Mouse (Mus musculus) midbrain, postnatal 0 days (tissue): ENCODE measurements around the gene Cldn10. TPM values are rescaled to one million over a fixed set of nuclear protein-coding genes. Genes with fewer than 3 reads are reported as not detected.

Experiments used
- ATAC-seq: fragments of 200-750 bp; cut with Nextera tagmentation; 2 replicates; pipeline ENCODE4 v1.8.0; 2017; ENCODE audit warnings: moderate number of reproducible peaks, mild to moderate bottlenecking, moderate TSS enrichment, moderate library complexity; ENCODE audit not compliant: low FRiP score
- DNase-seq: peaks from one replicate; pipeline ENCODE4 v3.0.0-alpha.2; 2015; ENCODE audit warnings: low spot score
- H3K27ac ChIP-seq: fragments of 300-500 bp; sonication (generic); 2 replicates; pipeline ENCODE4 v1.5.1; 2014; ENCODE audit warnings: low read depth, mild to moderate bottlenecking, low read length, mixed read lengths
- H3K27me3 ChIP-seq: fragments of 300-500 bp; sonication (generic); 2 replicates; pipeline ENCODE4 v1.6.1; 2014; ENCODE audit warnings: low read length, control low read depth, mixed read lengths; ENCODE audit not compliant: insufficient read depth
- H3K36me3 ChIP-seq: fragments of 300-500 bp; sonication (generic); 2 replicates; pipeline ENCODE4 v1.6.1; 2014; ENCODE audit warnings: low read length, control low read depth, mixed read lengths; ENCODE audit not compliant: insufficient read depth
- H3K4me1 ChIP-seq: fragments of 300-500 bp; sonication (generic); 2 replicates; pipeline ENCODE4 v1.6.1; 2014; ENCODE audit warnings: mild to moderate bottlenecking, control low read depth, antibody characterized with exemption, low read length, mixed read lengths; ENCODE audit not compliant: insufficient read depth
- H3K4me2 ChIP-seq: fragments of 300-500 bp; sonication (generic); 2 replicates; pipeline ENCODE4 v1.6.1; 2014; ENCODE audit warnings: low read depth, mild to moderate bottlenecking, low read length, mixed read lengths; ENCODE audit not compliant: poor library complexity, severe bottlenecking
- H3K4me3 ChIP-seq: fragments of 300-500 bp; sonication (generic); 2 replicates; pipeline ENCODE4 v1.5.1; 2014; ENCODE audit warnings: low read depth, mild to moderate bottlenecking, low read length, moderate library complexity
- H3K9ac ChIP-seq: fragments of 300-500 bp; sonication (generic); replicated peaks from 2 replicates; pipeline ENCODE4 v1.6.1; 2014; ENCODE audit warnings: mild to moderate bottlenecking, low read length, moderate library complexity, mixed read lengths; ENCODE audit not compliant: poor library complexity, severe bottlenecking
- H3K9me3 ChIP-seq: fragments of 300-500 bp; sonication (generic); 2 replicates; pipeline ENCODE4 v1.6.1; 2016; ENCODE audit warnings: low read length, control low read depth
- CTCF ChIP-seq: IDR thresholded peaks from 2 replicates; pipeline ENCODE4 v1.5.1; 2016; ENCODE audit warnings: antibody characterized with exemption, mild to moderate bottlenecking
- WGBS: fragments of 180-500 bp; shearing (Covaris S2); extraction: QIAGEN DNeasy Blood & Tissue Kit; methylation state at CpG from one replicate; pipeline ENCODE4 v1.1.7; 2014; 5-methylcytosine and 5-hydroxymethylcytosine counted together
- polyA plus RNA-seq: library from polyadenylated mRNA; unstranded; fragments of >200 nt; fragmentation: Nextera tagmentation; extraction: Ambion mirVana; gene quantifications from 2 replicates; pipeline ENCODE4 v1.2.1, GENCODE M21; 2015
- total RNA-seq: library from RNA; depleted of rRNA; stranded (reverse); fragments of >200 nt; gene quantifications from 2 replicates; pipeline ENCODE4 v1.2.3, GENCODE M21; 2014; rRNA removed

The Cldn10 gene
- total RNA-seq: 10.7 and 11.8 TPM in 2 replicates
- 24.1 and 32.1 TPM in 2 replicates for polyA plus RNA-seq

DNA sequence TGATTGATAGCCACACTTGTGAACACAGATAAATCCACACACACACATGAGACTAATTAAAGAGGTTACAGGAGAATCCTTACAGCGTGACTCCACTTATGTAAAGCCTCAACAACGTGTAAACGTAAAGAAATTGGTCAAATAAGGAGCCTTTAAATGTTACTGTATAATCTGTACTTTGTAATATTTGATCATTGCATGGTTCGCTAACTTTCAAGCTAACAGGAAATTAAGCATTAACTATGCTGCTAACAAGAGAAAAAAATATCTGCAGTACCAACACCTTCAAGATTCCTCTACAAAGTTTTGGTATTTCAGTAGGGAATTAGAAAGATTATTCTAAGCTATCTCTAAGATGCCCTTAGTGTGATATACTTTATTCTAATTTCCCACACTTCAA, at the start of gene Cldn10:
TSS of gene Cldn10 (plus strand) at position 288 of the 400 bp plus-strand sequence.
- TF ChIP-seq CTCF: no peak
- H3K9ac ChIP-seq: no peak within 1 kb of the TSS
- DNase-seq: no peak
- WGBS: 87% methylated on average over 4 of the region's 4 CpGs
- H3K27ac ChIP-seq: no peak within 1 kb of the TSS
- no peaks in the 10 kb centered on the region for H3K9me3 ChIP-seq
- no peaks in the 10 kb centered on the region for H3K4me1 ChIP-seq
- H3K36me3 ChIP-seq: no peaks in the 10 kb centered on the region
- no peak within 1 kb of the TSS for H3K4me3 ChIP-seq
- no peak within 1 kb of the TSS for H3K4me2 ChIP-seq
- no peak for ATAC-seq
- H3K27me3 ChIP-seq: no peaks in the 10 kb centered on the region

- no peaks in the 10 kb centered on the region for H3K4me1 ChIP-seq
- no peak overlapping the region for H3K4me2 ChIP-seq
- H3K27ac ChIP-seq: no peak overlapping the region
- no peak overlapping the region for H3K4me3 ChIP-seq
- no peak overlapping the region for H3K9ac ChIP-seq
- H3K36me3 ChIP-seq: no peaks in the 10 kb centered on the region
- no peak for ATAC-seq
- TF ChIP-seq CTCF: no peak
- H3K9me3 ChIP-seq: peaks cover 4% of the 10 kb centered on the region; the same call in 1 of the 2 replicates
- DNase-seq: no peak
- no peaks in the 10 kb centered on the region for H3K27me3 ChIP-seq
These were observed 45.9 kb upstream of the Cldn10 start for GRCm38 (mm10) chr14:118741780-118742179.

DNA sequence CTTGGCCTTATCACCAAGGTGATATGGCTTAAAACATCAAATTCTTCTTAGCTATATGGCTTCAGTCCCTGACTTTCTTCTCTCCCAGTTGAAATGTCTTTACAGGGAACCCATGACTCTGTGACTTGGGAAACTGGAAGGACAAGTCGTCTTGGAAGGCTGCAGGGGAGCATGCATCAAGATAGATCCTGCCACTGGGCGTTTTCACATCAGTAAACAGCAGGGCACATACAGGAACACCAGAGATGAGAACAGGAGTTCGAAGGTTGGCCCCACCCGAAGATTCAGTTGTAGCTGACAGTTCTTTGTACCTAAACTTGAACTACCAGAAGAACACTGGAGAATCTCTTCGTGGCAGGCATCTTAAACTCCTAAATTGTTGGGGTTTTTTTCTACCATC, 44.8 kb upstream of the Cldn10 start:
- 84% methylated on average over 5 of the region's 5 CpGs for whole genome bisulfite sequencing
- no peaks in the 10 kb centered on the region for H3K4me1 ChIP-seq
- no peak for DNase-seq
- TF ChIP-seq CTCF: no peak
- ATAC-seq: no peak
- no peaks in the 10 kb centered on the region for H3K27me3 ChIP-seq
- H3K9me3 ChIP-seq: peaks cover 4% of the 10 kb centered on the region; the same call in 1 of the 2 replicates
- H3K36me3 ChIP-seq: no peaks in the 10 kb centered on the region
- no peak overlapping the region for H3K4me3 ChIP-seq
- H3K9ac ChIP-seq: no peak overlapping the region
- no peak overlapping the region for H3K4me2 ChIP-seq
- no peak overlapping the region for H3K27ac ChIP-seq

GRCm38 (mm10) chr14:118749068-118749467, 38.6 kb upstream of the Cldn10 start:
- H3K4me3 ChIP-seq: no peak overlapping the region
- no peak overlapping the region for H3K9ac ChIP-seq
- no peaks in the 10 kb centered on the region for H3K4me1 ChIP-seq
- DNase-seq: no peak
- H3K27me3 ChIP-seq: no peaks in the 10 kb centered on the region
- H3K36me3 ChIP-seq: no peaks in the 10 kb centered on the region
- no peak overlapping the region for H3K27ac ChIP-seq
- no peak overlapping the region for H3K4me2 ChIP-seq
- 97% methylated on average over 2 of the region's 2 CpGs for WGBS
- TF ChIP-seq CTCF: no peak
- H3K9me3 ChIP-seq: no peaks in the 10 kb centered on the region
- no peak for ATAC-seq

DNA sequence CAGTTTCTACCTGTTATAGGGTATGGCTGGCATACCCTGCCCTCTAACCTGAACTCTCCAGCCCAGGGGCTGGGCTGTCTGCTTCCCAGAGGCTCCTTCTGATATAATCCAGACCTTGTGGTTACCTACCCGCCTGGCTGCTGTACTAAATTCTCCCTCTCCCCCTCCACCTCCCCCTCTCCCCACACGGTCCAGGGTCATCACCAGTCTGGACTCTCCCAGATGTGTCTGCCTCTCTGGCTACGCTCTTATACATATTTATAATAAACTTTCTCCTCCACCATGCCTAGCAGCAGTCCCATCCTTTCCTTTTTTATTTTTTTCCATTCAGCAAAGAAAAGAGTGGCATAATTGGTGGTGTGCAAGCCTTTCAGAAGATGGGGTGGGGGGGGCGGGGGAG, 38.0 kb upstream of the Cldn10 start:
- Histone ChIP-seq H3K9me3 (no peaks in the 10 kb centered on the region), H3K36me3 (no peaks in the 10 kb centered on the region), H3K4me2 (no peak overlapping the region), H3K27ac (no peak overlapping the region), H3K27me3 (no peaks in the 10 kb centered on the region), H3K9ac (no peak overlapping the region), H3K4me3 (no peak overlapping the region), H3K4me1 (no peaks in the 10 kb centered on the region)
- no peak for TF ChIP-seq CTCF
- DNase-seq: no peak
- 26% methylated on average over 4 of the region's 4 CpGs for WGBS
- ATAC-seq: no peak

DNA sequence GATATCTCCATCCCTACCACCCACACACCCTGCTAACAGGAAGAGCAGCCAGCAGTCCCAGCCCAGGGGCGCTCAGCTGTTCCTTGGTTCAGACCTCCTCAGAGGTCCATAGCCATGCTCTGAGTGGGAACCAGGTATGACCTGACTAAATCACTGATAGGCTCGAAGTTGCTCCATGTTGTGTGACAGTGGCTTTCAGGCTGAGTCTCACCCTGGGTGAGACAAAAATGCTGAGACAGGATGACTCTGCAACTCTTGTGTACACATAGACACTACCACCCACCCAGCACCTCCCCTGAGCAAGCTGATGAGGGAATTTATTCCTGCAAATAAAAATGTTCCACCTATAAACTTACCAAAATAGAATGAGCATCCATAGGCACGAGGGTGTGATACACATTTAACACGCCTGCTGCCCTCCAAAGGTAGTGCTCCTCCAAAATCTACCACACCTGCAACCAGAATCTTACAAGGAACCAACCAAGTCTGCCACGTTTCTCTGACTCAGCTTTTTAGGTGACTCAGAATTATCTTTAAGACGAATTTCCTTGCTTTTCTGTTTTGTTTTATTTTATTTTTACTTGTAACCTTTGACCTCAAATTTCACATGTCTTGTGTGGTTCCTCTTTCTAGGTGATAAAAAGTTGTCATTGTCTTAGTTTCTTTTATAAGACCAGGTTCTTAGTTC, 37.1 kb upstream of the Cldn10 start:
- DNase-seq: no peak
- H3K4me3 ChIP-seq: no peak overlapping the region
- ATAC-seq: no peak
- H3K4me2 ChIP-seq: no peak overlapping the region
- WGBS: 87% methylated on average over 6 of the region's 6 CpGs
- no peaks in the 10 kb centered on the region for H3K9me3 ChIP-seq
- no peak overlapping the region for H3K27ac ChIP-seq
- no peak for TF ChIP-seq CTCF
- H3K4me1 ChIP-seq: no peaks in the 10 kb centered on the region
- H3K27me3 ChIP-seq: no peaks in the 10 kb centered on the region
- no peaks in the 10 kb centered on the region for H3K36me3 ChIP-seq
- no peak overlapping the region for H3K9ac ChIP-seq
